Mouse (Mus musculus) lung, adult 2 months (tissue): ENCODE measurements around the gene Bsn.

Experiments used
- CTCF ChIP-seq: fragments of 200-500 bp; IDR thresholded peaks from 2 replicates; pipeline ENCODE4 v1.5.1; 2011; ENCODE audit warnings: mild to moderate bottlenecking, low read length, control low read depth; ENCODE audit not compliant: insufficient read depth
- POLR2A ChIP-seq: fragments of 200-500 bp; IDR thresholded peaks from 2 replicates; pipeline ENCODE4 v1.6.1; 2011; ENCODE audit warnings: low read depth, mild to moderate bottlenecking, control low read depth, low read length, borderline replicate concordance; ENCODE audit errors: extremely low read depth

GRCm38 (mm10) chr9:108119891-108120411 is 70.2 kb downstream of the Bsn start:
- TF ChIP-seq POLR2A (no peak), CTCF (no peak)
